Mouse (Mus musculus) heart, embryonic 10.5 days (tissue): ENCODE measurements around the gene Nsun6. TPM values are rescaled to one million over a fixed set of nuclear protein-coding genes. Genes with fewer than 3 reads are reported as not detected.

ENCODE experiments used
- DNase-seq: peaks from one replicate; pipeline ENCODE4 v3.0.0-alpha.2; 2017; ENCODE audit warnings: low spot score
- H3K27ac ChIP-seq: fragments of 300-500 bp; sonication (generic); 2 replicates; pipeline ENCODE4 v1.5.1; 2016; ENCODE audit warnings: mild to moderate bottlenecking
- H3K27me3 ChIP-seq: fragments of 300-500 bp; sonication (generic); 2 replicates; pipeline ENCODE4 v1.6.1; 2016; ENCODE audit warnings: mild to moderate bottlenecking; ENCODE audit not compliant: poor library complexity, insufficient read depth, severe bottlenecking
- H3K36me3 ChIP-seq: fragments of 300-500 bp; sonication (generic); 2 replicates; pipeline ENCODE4 v1.6.1; 2016; ENCODE audit warnings: mild to moderate bottlenecking, moderate library complexity
- H3K4me1 ChIP-seq: fragments of 300-500 bp; sonication (generic); 2 replicates; pipeline ENCODE4 v1.6.1; 2016; ENCODE audit warnings: mild to moderate bottlenecking
- H3K4me3 ChIP-seq: fragments of 300-500 bp; sonication (generic); 2 replicates; pipeline ENCODE4 v1.5.1; 2016; ENCODE audit warnings: mild to moderate bottlenecking, moderate library complexity
- H3K9me3 ChIP-seq: fragments of 300-500 bp; sonication (generic); 2 replicates; pipeline ENCODE4 v1.6.1; 2016; ENCODE audit warnings: mild to moderate bottlenecking, moderate library complexity
- WGBS: fragments of 180-500 bp; shearing (Covaris S2); methylation state at CpG from one replicate; pipeline ENCODE4 v1.1.7; 2016; 5-methylcytosine and 5-hydroxymethylcytosine counted together
- polyA plus RNA-seq: library from polyadenylated mRNA; unstranded; fragments of >200 nt; fragmentation: Nextera tagmentation; extraction: Ambion mirVana; gene quantifications from 2 replicates; pipeline ENCODE4 v1.2.1, GENCODE M21; 2016

Nsun6 gene
- polyA plus RNA-seq, 1 experiment from 2014 or later = 8.3 TPM

GRCm38 (mm10) chr2:14961493-14961892 lies 93.4 kb downstream of the Nsun6 start:
- Histone ChIP-seq H3K27me3 (no peaks in the 10 kb centered on the region), H3K4me3 (no peak overlapping the region), H3K4me1 (no peaks in the 10 kb centered on the region), H3K27ac (no peak overlapping the region), H3K36me3 (no peaks in the 10 kb centered on the region), H3K9me3 (no peaks in the 10 kb centered on the region)
- WGBS = 83% methylated on average over 2 of the region's 2 CpGs
- no peak for DNase-seq

- no peaks in the 10 kb centered on the region for H3K27me3 ChIP-seq
- H3K4me1 ChIP-seq = no peaks in the 10 kb centered on the region
- H3K4me3 ChIP-seq = no peak overlapping the region
- no peaks in the 10 kb centered on the region for H3K36me3 ChIP-seq
- no peak overlapping the region for H3K27ac ChIP-seq
- 68% methylated on average over 1 of the region's 1 CpGs for WGBS
- no peaks in the 10 kb centered on the region for H3K9me3 ChIP-seq
- no peak for DNase-seq
Measured at GRCm38 (mm10) chr2:14960963-14961488, 93.8 kb downstream of the Nsun6 start.

DNA sequence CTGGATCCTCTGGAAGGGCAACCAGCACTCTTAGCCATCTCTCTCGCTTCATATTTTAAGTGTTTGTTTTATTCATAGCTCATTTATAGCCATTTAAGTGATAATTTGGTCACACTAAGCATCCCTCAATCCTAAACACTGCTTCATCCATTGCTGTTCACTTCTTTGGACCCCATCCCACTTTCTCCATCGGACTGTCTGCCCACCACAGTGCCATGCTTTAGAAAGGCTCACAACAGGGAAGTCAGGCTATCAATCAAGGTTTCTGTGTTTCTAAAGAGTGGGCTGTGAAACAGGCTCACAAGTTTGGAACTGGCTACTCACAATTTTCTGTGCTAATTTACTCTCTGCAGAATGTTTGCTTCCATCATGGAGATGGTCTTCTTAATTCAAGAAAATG lies 101.8 kb downstream of the Nsun6 start:
- Histone ChIP-seq H3K27ac (no peak overlapping the region), H3K9me3 (no peaks in the 10 kb centered on the region), H3K4me1 (peaks cover 6% of the 10 kb centered on the region; the same call in 1 of the 2 replicates), H3K36me3 (no peaks in the 10 kb centered on the region), H3K27me3 (no peaks in the 10 kb centered on the region), H3K4me3 (no peak overlapping the region)
- whole genome bisulfite sequencing = 74% methylated on average over 2 of the region's 2 CpGs
- no peak for DNase-seq

Other genes starting within 250 kb of the Nsun6 start
- 23.7 and 32.8 TPM in 2 replicates for gene Arl5b, start 5.7 kb downstream of the Nsun6 start, polyA plus RNA-seq